Mouse (Mus musculus): ENCODE data around the gene Gzmn.
"Not testable (repeated sequence)": the region's sequence is repeated elsewhere in the genome, so short reads cannot be mapped to it uniquely, and the experiment has no call there.

Gene Gzmn

DNA sequence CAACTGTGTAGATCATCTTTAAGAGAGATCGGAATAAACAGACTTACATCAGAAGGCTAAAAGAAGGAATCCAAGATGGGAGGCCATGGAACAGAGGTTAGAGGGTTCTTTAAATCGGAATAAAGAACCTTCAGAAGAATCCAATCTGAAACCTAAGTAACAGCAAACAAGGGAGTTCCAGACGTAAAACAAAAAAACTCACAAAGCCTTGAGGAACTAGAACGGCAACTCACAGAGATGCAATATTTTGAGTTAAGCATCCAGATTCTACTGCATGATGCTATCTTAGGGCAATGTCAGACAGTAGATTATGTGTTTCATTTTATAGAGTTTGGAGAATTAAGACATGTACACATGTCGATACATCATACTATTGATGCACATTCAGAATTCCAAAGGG lies at the start of gene Gzmn:
Gene Gzmn (minus strand): TSS at position 101 of the 400 bp plus-strand sequence.
- no peak for DNase-seq (ENCODE audit: low spot score)

DNA sequence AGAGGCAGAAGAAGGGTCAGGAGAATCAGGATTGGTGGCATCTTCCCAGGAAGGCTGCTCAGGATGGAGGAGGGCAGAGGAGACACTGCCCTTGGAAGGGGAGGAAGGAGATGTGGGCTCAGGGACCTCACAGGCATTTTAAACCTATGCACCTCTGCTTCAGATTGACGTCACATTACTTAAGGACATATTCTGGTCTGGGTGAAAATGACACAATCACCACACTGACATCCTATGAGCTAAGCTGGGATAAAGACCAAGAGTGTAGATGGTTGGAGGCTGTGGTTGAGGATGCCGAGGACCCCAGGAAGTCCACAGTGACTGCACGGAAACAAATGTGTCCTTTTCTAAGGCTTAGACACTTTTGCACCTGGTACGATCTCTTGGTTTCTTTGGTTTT lies 36.9 kb upstream of the Gzmn start, which contains the start of gene Gzmf:
Gene Gzmf (minus strand): TSS at position 101 of the 400 bp plus-strand sequence.
- no peak for DNase-seq (ENCODE audit: low spot score)

DNA sequence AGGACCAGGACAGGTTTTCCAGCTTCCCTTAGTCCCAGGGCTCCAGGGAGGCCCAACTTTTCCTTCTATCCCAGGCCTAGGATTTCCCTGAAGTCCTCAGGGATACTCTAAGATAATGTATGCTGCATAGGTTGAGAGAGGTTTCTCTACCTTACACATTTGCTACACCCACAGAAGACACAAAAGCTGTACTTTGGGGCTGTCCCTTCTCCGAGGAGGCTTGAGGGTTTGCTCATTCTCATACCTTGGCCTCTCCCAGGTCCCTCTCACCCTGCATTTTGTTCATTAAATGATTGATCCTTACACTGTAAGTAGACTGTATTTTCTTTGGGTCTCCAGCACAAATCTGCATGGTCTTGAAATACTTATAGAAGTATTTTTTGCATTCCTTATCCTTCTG lies 31.2 kb upstream of the Gzmn start:
- no peak for DNase-seq (ENCODE audit: low spot score)

DNA sequence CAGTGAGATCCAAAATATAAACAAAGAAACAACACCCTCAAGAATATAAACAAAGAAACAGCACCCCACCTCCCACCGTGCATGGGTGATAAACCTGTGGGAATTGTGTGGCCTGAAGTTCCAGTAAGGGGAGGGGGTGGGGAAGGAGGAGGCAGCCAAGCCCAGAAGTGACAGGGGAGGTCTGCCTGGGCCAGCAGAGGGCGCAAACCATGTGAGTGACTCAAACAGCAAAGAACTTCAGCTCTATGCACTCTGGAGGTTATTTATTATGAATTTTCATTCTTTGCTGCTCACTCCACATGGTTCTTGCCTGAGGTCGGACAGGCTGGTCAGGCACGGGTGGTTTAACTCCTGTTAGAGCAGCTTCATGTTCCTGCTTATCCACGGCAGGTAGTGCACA lies 30.6 kb upstream of the Gzmn start:
- peak; percentile 77 for DNase-seq (ENCODE audit: low spot score)

DNA sequence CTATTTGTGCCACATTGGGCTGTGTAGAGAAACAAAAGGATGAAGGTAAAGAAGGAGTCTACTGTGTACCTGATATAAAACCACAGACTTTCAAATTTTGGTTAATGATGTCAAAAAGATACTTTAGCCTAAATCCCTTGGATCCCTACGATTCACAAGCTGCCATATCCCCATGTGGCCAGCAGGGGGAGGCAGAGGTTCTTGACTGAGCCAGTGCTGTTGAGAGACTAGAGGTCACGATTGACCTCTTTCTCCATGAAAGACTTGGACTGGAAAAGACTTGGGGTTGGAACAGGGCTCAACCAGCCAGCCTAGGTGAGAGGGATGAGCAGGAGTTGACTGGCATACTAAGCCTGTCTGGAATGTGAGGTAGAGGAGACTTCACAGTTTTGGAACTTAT lies 29.6 kb upstream of the Gzmn start:
- DNase-seq (ENCODE audit: low spot score) = peak; percentile 80

DNA sequence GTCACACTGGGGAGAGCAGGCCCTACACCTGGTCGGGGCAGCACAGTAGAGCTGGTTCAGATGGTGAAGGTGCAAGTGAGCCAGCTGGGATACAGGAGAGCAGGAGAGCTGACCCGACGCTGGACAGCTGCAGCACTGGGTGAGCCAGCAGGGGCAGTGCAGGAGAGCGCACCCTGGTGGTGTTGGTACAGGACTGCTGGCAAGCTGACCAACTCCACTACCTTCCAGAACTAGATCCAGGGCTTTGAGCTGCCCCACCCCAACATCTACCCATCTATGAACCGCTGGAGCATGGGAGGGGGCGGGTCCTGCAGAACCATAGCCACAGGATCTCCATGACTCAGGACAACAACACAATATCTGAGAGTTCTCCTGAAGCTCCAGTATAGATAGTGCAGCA lies 12.5 kb upstream of the Gzmn start:
- peak; percentile 18 for DNase-seq (ENCODE audit: low spot score)

DNA sequence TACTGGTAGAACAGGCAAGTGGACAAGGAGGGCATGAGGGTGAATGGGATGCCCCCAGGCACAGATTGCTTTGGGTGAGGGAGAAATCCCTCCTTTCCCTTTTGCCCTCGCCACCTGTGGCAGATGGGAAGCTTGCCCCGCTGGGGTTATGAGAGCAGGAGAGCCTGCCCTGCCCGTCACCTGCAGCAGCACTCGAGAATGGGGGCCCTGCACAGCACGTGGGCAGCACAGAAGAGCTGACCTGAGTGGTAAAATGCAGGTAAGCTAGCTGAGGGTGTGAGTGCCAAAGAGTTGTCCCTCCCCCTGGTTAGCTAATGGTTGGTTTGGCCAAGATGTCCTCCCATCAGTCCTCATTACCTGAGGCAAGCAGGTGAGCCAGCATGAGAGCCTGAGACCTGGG lies 12.1 kb upstream of the Gzmn start:
- no peak for DNase-seq (ENCODE audit: low spot score)

DNA sequence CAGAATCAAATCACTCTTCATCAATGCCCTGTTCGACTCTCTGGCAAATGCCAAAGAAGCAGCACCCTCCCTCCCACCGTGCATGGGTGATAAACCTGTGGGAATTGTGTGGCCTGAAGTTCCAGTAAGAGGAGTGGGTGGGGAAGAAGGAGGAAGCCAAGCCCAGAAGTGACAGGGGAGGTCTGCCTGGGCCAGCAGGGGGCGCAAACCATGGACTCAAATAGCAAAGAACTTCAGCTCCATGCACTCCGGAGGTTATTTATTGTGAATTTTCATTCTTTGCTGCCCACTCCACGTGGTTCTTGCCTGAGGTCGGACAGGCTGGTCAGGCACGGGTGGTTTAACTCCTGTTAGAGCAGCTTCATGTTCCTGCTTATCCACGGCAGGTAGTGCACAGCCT lies 3.3 kb upstream of the Gzmn start:
- DNase-seq (ENCODE audit: low spot score) = peak; percentile 71

DNA sequence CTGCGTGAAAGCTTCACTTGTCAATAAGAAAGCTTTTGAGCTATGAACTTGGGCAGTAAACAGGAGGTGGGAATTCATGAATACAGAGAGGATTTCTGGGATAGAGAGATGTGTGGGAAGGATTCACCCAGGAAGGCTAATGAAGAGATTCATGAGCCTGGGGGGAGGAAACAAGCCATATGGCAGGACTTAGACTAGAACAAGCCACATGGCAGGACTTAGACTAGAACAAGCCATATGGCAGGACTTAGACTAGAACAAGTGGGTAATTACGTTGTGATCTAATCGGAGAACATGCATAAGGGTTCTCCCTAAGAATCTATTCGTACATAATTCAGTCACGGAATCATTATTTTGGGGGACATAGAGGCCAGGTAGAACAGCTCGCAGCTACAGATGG lies 1.0 kb downstream of the Gzmn start:
- no peak for DNase-seq (ENCODE audit: low spot score)

DNA sequence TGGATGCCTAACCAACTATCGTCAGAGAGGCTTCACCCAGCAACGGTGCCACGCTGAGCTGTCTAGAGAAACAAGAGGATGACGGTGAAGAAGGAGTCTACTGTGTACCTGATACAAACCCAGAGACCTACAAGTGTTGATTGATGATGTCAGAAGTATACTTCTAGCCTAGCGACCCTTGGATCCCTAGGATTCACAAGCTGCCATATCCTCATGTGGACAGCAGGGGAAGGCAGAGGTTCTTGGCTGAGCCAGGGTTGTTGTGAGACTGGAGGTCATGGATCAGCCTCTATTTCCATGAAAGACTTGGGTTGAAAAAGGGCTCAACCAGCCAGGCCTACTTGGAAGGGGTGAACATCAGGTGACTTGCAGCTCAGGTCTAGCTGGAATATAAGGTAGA lies 1.7 kb downstream of the Gzmn start:
- no peak for DNase-seq (ENCODE audit: low spot score)

DNA sequence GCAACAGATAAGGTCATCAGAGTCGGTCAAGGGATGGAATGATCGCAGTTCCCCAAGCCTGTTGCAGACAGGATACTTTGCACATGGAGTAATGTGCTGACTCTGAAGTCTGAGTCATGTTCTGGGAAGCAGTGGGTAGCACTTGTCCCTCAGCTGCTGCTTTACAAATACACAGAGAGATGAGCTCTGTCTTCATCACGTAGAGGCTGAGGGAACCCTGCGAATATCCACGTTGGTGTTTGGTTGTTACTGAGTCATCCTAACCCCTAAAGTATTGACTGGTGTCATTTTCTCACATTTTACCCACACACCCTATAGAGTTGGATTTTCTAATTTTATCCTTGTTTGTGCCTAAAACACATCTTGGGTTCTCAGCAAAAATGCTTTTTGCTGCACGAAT lies 6.4 kb downstream of the Gzmn start:
- DNase-seq (ENCODE audit: low spot score) = no peak

DNA sequence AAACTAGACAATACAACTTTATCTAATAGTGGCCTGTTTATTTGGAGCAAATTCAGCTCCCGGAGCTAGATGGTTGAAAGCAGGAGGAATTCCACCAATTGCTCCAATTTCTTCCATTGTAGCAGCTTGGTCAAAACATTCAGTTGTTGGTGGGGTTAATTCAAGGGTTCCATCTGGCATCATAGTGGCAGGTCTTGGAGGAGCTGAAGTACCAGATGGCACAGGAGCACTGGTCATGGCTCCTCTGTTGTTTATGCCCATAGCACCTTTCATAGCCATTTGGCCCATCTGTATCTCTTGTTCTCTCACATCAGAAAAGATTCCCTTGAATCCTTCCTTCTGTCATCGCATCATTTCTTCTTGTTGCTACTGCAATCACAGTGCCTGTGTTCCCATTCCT lies 12.3 kb downstream of the Gzmn start:
- DNase-seq (ENCODE audit: low spot score) = no peak

DNA sequence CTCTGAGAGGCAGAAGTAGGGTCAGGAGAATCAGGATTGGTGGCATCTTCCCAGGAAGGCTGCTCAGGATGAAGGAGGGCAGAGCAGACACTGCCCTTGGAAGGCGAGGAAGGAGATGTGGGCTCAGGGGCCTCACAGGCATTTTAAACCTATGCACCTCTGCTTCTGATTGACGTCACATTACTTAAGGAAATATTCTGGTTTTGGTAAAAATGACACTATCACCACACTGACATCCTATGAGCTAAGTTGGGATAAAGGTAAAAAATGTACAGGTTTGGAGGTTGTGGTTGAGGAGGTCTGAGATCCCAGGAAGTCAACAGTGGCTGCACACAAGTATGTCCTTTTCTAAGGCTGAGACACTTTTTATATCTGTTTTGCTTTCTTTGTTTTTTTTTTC lies 14.9 kb downstream of the Gzmn start, which contains the start of gene Gzmg:
Gene Gzmg (minus strand): TSS at position 101 of the 400 bp plus-strand sequence.
- not testable (repeated sequence) for DNase-seq (ENCODE audit: low spot score)

DNA sequence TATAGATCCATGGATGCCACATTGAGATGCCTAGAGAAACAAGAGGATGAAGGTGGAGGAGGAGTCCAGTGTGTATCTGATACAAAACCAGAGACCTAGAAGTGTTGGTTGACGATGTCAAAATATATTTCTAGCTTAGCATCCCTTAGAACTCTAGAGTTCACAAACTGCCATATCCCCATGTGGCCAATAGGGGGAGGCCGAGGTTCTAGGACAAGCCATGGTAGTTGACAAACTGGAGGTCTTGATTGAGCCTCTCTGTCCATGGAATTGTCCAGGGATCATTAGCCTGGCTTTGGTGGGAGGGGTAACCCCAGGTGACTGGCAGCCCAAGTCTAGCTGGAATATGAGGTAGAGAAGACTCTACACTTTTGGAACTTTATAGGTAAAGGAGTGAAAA lies 19.1 kb downstream of the Gzmn start:
- DNase-seq (ENCODE audit: low spot score) = no peak

DNA sequence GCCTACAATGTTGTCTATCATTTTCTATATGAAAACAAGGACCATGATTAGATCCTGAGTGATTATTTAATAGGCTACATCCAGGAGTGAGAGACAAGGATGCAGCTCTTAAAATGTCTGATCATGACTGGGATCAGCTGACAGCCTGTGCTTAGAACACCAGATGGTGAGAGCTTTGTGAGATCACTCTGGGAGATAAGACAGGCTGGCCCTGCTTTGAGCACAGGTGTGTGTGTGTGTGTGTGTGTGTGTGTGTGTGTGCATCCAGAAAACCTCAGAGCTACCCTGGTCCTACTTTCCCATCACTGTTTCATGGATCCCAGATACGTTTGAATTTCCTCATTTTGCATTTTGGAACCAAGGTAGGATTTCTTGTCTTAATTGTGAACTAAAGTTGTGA lies 40.7 kb downstream of the Gzmn start:
- DNase-seq (ENCODE audit: low spot score) = not testable (repeated sequence)

DNA sequence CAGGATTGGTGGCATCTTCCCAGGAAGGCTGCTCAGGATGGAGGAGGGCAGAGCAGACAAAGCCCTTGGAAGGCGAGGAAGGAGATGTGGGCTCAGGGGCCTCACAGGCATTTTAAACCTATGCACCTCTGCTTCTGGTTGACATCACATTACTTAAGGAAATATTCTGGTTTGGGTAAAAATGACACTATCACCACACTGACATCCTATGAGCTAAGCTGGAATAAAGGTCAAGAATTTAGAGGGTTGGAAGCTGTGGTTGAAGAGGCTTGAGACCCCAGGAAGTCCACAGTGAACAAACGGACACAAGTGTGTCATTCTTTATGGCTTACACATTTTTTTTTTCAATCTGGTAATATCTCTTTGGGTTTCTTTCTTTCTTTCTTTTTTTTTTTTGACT lies 41.9 kb downstream of the Gzmn start, which contains the start of gene Gzmd:
Gene Gzmd (minus strand): TSS at position 101 of the 400 bp plus-strand sequence.
- DNase-seq (ENCODE audit: low spot score) = not testable (repeated sequence)

DNA sequence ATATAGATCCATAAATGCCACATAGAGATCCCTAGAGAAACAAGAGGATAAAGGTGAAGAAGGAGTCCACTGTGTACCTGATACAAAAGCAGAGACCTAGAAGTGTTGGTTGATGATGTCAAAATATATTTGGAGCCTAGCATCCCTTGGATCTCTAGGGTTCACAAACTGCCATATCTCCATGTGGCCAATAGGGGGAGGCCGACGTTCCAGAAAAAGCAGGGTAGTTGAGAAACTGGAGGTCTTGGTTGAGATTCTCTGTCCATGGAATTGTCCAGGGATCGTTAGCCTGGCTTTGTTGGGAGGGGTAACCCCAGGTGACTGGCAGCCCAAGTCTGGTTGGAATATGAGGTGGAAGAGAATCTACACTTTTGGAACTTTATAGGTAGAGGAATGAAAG lies 46.1 kb downstream of the Gzmn start:
- no peak for DNase-seq (ENCODE audit: low spot score)

DNA sequence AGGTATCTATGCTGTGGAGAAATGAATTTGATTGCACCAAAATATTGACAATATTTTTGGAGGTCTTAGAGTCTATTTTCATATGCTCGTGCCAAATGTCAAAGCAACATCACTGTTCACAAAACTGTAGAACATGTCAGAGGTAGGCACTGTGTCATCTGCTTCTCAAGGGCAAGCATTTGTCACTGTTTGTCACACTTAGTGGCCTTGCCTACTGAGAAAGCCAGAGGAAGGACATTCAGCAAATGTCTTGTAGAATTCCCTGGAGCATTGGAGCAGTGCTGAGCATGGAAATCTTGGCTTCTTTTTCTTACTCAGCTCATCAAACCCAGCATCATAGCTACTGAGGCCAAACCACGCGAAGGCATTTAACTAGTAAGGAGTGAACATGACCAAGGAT lies 50.9 kb downstream of the Gzmn start:
- DNase-seq (ENCODE audit: low spot score) = no peak

DNA sequence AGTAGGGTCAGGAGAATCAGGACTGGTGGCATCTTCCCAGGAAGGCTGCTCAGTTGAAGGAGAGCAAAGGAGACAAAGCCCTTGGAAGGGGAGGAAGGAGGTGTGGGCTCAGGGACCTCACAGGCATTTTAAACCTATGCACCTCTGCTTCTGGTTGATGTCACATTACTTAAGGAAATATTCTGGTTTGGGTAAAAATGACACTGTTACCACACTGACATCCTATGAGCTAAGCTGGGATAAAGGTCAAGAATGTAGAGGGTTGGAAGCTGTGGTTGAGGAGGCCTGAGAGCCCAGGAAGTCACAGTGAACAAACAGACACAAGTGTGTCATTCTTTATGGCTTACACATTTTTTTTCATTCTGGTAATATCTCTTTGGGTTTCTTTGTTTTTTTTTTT lies 53.9 kb downstream of the Gzmn start, which contains the start of gene Gzme:
Gene Gzme (minus strand): TSS at position 101 of the 400 bp plus-strand sequence.
- DNase-seq (ENCODE audit: low spot score) = no peak

Data from embryo, embryonic 10 days (tissue).